Mouse (Mus musculus) heart, embryonic 14.5 days (tissue): ENCODE measurements around the gene Tpr. TPM values are rescaled to one million over a fixed set of nuclear protein-coding genes. Genes with fewer than 3 reads are reported as not detected.

Experiments used
- ATAC-seq: fragments of 200-750 bp; cut with Nextera tagmentation; 2 replicates; pipeline ENCODE4 v1.8.0; 2017; ENCODE audit warnings: low read depth, moderate TSS enrichment; ENCODE audit not compliant: insufficient number of reproducible peaks, insufficient read depth, low FRiP score
- H3K27ac ChIP-seq, 2 experiments: fragments of 200-500 bp in 1 of 2; fragments of 300-500 bp in 1 of 2; sonication (generic) in 1 of 2; replicated peaks in 1 of 2; 2 replicates each; pipeline ENCODE4 v1.5.1; 2012 to 2014; ENCODE audit warnings: low read depth in 2 of 2, low read length in 2 of 2, control low read depth in 1 of 2, mild to moderate bottlenecking in 1 of 2, mixed read lengths in 1 of 2; ENCODE audit not compliant: control insufficient read depth in 1 of 2, insufficient read depth in 1 of 2
- H3K27me3 ChIP-seq: fragments of 300-500 bp; sonication (generic); 2 replicates; pipeline ENCODE4 v1.6.1; 2014; ENCODE audit warnings: mild to moderate bottlenecking, low read length, control low read depth; ENCODE audit not compliant: control insufficient read depth, insufficient read depth
- H3K36me3 ChIP-seq: fragments of 300-500 bp; sonication (generic); 2 replicates; pipeline ENCODE4 v1.6.1; 2014; ENCODE audit warnings: mild to moderate bottlenecking, control low read depth, low read length, mixed read lengths; ENCODE audit not compliant: control insufficient read depth, insufficient read depth
- H3K4me1 ChIP-seq, 2 experiments: fragments of 200-500 bp in 1 of 2; fragments of 300-500 bp in 1 of 2; sonication (generic) in 1 of 2; 2 replicates each; pipeline ENCODE4 v1.6.1; 2012 to 2014; ENCODE audit warnings: low read length in 2 of 2, control low read depth in 1 of 2, mixed read lengths in 1 of 2; ENCODE audit not compliant: control insufficient read depth in 2 of 2, insufficient read depth in 2 of 2
- H3K4me2 ChIP-seq: fragments of 300-500 bp; sonication (generic); 2 replicates; pipeline ENCODE4 v1.6.1; 2014; ENCODE audit warnings: mild to moderate bottlenecking, low read length
- H3K4me3 ChIP-seq, 2 experiments: fragments of 200-500 bp in 1 of 2; fragments of 300-500 bp in 1 of 2; sonication (generic) in 1 of 2; 2 replicates each; pipeline ENCODE4 v1.5.1; 2012 to 2014; ENCODE audit warnings: low read length in 2 of 2, mild to moderate bottlenecking in 2 of 2, control low read depth in 1 of 2, low read depth in 1 of 2, moderate library complexity in 1 of 2; ENCODE audit not compliant: control insufficient read depth in 1 of 2, insufficient read depth in 1 of 2
- H3K9ac ChIP-seq: fragments of 300-500 bp; sonication (generic); 2 replicates; pipeline ENCODE4 v1.6.1; 2014; ENCODE audit warnings: mild to moderate bottlenecking, low read length
- H3K9me3 ChIP-seq: fragments of 300-500 bp; sonication (generic); 2 replicates; pipeline ENCODE4 v1.6.1; 2016; ENCODE audit warnings: low read length, control low read depth; ENCODE audit not compliant: control insufficient read depth
- WGBS: fragments of 180-500 bp; shearing (Covaris S2); extraction: QIAGEN DNeasy Blood & Tissue Kit; methylation state at CpG from one replicate; pipeline ENCODE4 v1.1.7; 2014; 5-methylcytosine and 5-hydroxymethylcytosine counted together
- polyA plus RNA-seq: library from polyadenylated mRNA; unstranded; fragments of >200 nt; fragmentation: Nextera tagmentation; extraction: Ambion mirVana; gene quantifications from 2 replicates; pipeline ENCODE4 v1.2.1, GENCODE M21; 2014

Gene Tpr
- polyA plus RNA-seq, 1 experiment from 2014 or later, result 133 TPM

GRCm38 (mm10) chr1:150496626-150497302 lies 104.1 kb downstream of the Tpr start:
- H3K9ac ChIP-seq, result no peak overlapping the region
- H3K4me1 ChIP-seq, result no peaks in the 10 kb centered on the region
- H3K36me3 ChIP-seq, result no peaks in the 10 kb centered on the region
- no peak for ATAC-seq
- H3K9me3 ChIP-seq, result peaks cover 7% of the 10 kb centered on the region
- 68% methylated on average over 6 of the region's 6 CpGs for WGBS
- no peak overlapping the region for H3K27ac ChIP-seq
- no peak overlapping the region for H3K4me3 ChIP-seq
- H3K4me2 ChIP-seq, result no peak overlapping the region
- no peaks in the 10 kb centered on the region for H3K27me3 ChIP-seq

- Histone ChIP-seq H3K27me3 (no peaks in the 10 kb centered on the region), H3K36me3 (no peaks in the 10 kb centered on the region), H3K9ac (no peak overlapping the region), H3K27ac (no peak overlapping the region), H3K4me1 (no peaks in the 10 kb centered on the region), H3K4me2 (no peak overlapping the region), H3K9me3 (peaks cover 7% of the 10 kb centered on the region), H3K4me3 (no peak overlapping the region)
- 50% methylated on average over 2 of the region's 2 CpGs for WGBS
- ATAC-seq, result no peak
These were observed 105.1 kb downstream of the Tpr start for GRCm38 (mm10) chr1:150497690-150498089.

- Histone ChIP-seq H3K9me3 (peaks cover 7% of the 10 kb centered on the region), H3K4me3 (no peak overlapping the region), H3K36me3 (no peaks in the 10 kb centered on the region), H3K4me2 (no peak overlapping the region), H3K27me3 (no peaks in the 10 kb centered on the region), H3K27ac (no peak overlapping the region), H3K9ac (no peak overlapping the region), H3K4me1 (no peaks in the 10 kb centered on the region)
- ATAC-seq, result no peak
- WGBS, result 76% methylated on average over 2 of the region's 2 CpGs
These were observed 105.5 kb downstream of the Tpr start for GRCm38 (mm10) chr1:150498177-150498576.

Other genes starting within 250 kb of the Tpr start
- gene Pdc, start 73.4 kb upstream of the Tpr start, polyA plus RNA-seq, result not detected in 2 replicates
- 37.8 and 43.1 TPM in 2 replicates for gene Odr4, start 242 bp downstream of the Tpr start, polyA plus RNA-seq
- gene Prg4, start 73.3 kb downstream of the Tpr start, polyA plus RNA-seq, result 0.34 and 0.47 TPM in 2 replicates